Mouse (Mus musculus) kidney, postnatal 10 days (tissue): ENCODE measurements around the gene Gm10681.
"Not testable (repeated sequence)": the region's sequence is repeated elsewhere in the genome, so short reads cannot be mapped to it uniquely, and the experiment has no call there.

Source experiments
- DNase-seq: peaks from one replicate; pipeline ENCODE4 v3.0.0; 2021; ENCODE audit warnings: mixed read lengths

Gene Gm10681

GRCm38 (mm10) chr3:98507229-98507628 is 81.4 kb downstream of the Gm10681 start:
- DNase-seq: not testable (repeated sequence)
